Mouse (Mus musculus) liver, embryonic 16.5 days (tissue): ENCODE measurements around the gene Mylpf. TPM values are rescaled to one million over a fixed set of nuclear protein-coding genes. Genes with fewer than 3 reads are reported as not detected.

Source experiments
- ATAC-seq: fragments of 200-750 bp; cut with Nextera tagmentation; 2 replicates; pipeline ENCODE4 v1.8.0; 2017; ENCODE audit warnings: low read depth, mild to moderate bottlenecking, moderate number of reproducible peaks, moderate library complexity
- H3K27ac ChIP-seq: fragments of 300-500 bp; sonication (generic); 2 replicates; pipeline ENCODE4 v1.5.1; 2014; ENCODE audit warnings: mild to moderate bottlenecking, low read length
- H3K27me3 ChIP-seq: fragments of 300-500 bp; sonication (generic); 2 replicates; pipeline ENCODE4 v1.6.1; 2014; ENCODE audit warnings: low read depth, low read length, mixed read lengths; ENCODE audit not compliant: control insufficient read depth, insufficient read depth
- H3K36me3 ChIP-seq: fragments of 300-500 bp; sonication (generic); 2 replicates; pipeline ENCODE4 v1.6.1; 2014; ENCODE audit warnings: mild to moderate bottlenecking; ENCODE audit not compliant: control insufficient read depth, insufficient read depth
- H3K4me1 ChIP-seq: fragments of 300-500 bp; sonication (generic); 2 replicates; pipeline ENCODE4 v1.6.1; 2014; ENCODE audit warnings: low read depth, low read length, mixed read lengths; ENCODE audit not compliant: control insufficient read depth
- H3K4me2 ChIP-seq: fragments of 300-500 bp; sonication (generic); 2 replicates; pipeline ENCODE4 v1.6.1; 2014; ENCODE audit warnings: low read depth, low read length, mixed read lengths
- H3K4me3 ChIP-seq: fragments of 300-500 bp; sonication (generic); 2 replicates; pipeline ENCODE4 v1.5.1; 2014; ENCODE audit warnings: low read depth, mild to moderate bottlenecking, low read length
- H3K9ac ChIP-seq: fragments of 300-500 bp; sonication (generic); 2 replicates; pipeline ENCODE4 v1.6.1; 2014; ENCODE audit warnings: low read depth, low read length
- H3K9me3 ChIP-seq: fragments of 300-500 bp; sonication (generic); replicated peaks from 2 replicates; pipeline ENCODE4 v1.6.1; 2016; ENCODE audit warnings: low read length; ENCODE audit not compliant: control insufficient read depth
- WGBS: fragments of 180-500 bp; shearing (Covaris S2); extraction: QIAGEN DNeasy Blood & Tissue Kit; methylation state at CpG from one replicate; pipeline ENCODE4 v1.1.7; 2014; ENCODE audit not compliant: insufficient replicate concordance; 5-methylcytosine and 5-hydroxymethylcytosine counted together
- polyA plus RNA-seq: library from polyadenylated mRNA; unstranded; fragments of >200 nt; fragmentation: Nextera tagmentation; extraction: Ambion mirVana; gene quantifications from 2 replicates; pipeline ENCODE4 v1.2.1, GENCODE M21; 2015

Mylpf gene
- polyA plus RNA-seq, 1 experiment from 2014 or later = 92.3 TPM

DNA sequence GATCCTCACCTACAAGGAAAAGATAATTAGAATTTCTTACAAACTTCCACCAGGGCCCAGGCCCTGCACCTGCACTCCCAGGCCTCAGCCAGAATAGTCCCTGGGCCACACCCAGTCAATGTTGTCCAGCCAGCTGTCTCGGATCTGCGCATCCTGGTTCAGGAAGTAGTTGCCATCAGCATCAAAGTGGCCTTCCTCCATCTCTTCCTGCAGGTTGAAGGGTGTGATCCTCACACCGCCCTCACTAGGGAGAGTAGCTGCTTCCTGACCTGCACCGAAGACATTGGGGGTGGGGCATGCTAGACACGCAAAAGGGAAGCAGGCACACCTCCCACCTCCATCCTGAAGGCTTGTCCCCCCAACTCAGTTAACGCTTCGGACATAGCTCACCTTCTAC is 14.1 kb upstream of the Mylpf start:
- Histone ChIP-seq H3K9ac (peak overlapping the region; percentile 78), H3K4me2 (peak overlapping the region; percentile 95), H3K27ac (no peak overlapping the region), H3K36me3 (peaks cover 44% of the 10 kb centered on the region), H3K27me3 (no peaks in the 10 kb centered on the region), H3K9me3 (no peaks in the 10 kb centered on the region), H3K4me3 (peak overlapping the region; percentile 80), H3K4me1 (peaks cover 18% of the 10 kb centered on the region)
- 55% methylated on average over 7 of the region's 7 CpGs for WGBS
- no peak for ATAC-seq

DNA sequence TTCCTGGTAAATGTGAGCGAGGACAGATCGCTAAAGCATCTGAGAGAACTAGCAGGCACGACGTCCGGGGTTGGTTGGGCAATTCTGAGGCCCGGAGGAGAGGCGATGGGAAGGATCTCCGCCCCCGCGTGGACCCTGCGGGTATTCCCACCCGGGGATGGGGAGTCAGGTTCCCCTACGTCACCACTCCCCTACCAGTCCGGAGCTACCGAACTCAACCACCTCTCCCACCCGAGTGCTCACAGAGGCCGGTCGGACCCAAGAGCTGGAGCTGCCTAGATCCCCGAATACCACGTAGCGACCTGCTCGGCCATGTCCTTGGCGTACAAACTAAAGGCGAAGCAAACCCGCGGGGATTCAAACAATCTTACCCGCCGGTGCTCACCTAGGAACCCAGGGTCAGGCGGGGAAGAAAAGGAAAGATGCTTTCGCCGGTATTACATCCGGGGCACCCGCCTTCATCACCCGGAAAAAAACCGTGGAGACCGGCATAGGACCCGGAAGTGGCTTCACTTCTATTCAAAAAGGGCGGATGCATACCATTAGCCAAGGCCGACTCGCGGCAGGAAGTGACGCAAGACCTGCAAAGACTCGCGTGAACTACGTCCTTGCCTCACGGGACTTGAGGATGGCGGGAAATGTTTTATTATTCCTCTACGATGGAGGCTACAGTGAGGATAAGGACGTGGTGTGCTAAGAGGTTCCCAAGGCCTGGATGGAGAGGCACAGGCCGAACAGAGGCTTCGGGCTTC is 13.0 kb upstream of the Mylpf start, which contains the start of gene Cd2bp2:
Cd2bp2 (minus strand) TSS at position 507 of the 752 bp plus-strand sequence.
- WGBS = under 1% methylated on average over 51 of the region's 51 CpGs
- no peaks in the 10 kb centered on the region for H3K27me3 ChIP-seq
- ATAC-seq = peak; percentile 97
- H3K4me3 ChIP-seq = peak within 1 kb of the TSS; percentile 80
- no peaks in the 10 kb centered on the region for H3K9me3 ChIP-seq
- H3K9ac ChIP-seq = peak within 1 kb of the TSS; percentile 78
- H3K27ac ChIP-seq = peak within 1 kb of the TSS; percentile 84
- H3K36me3 ChIP-seq = peaks cover 53% of the 10 kb centered on the region
- H3K4me2 ChIP-seq = peak within 1 kb of the TSS; percentile 95
- H3K4me1 ChIP-seq = peaks cover 18% of the 10 kb centered on the region

DNA sequence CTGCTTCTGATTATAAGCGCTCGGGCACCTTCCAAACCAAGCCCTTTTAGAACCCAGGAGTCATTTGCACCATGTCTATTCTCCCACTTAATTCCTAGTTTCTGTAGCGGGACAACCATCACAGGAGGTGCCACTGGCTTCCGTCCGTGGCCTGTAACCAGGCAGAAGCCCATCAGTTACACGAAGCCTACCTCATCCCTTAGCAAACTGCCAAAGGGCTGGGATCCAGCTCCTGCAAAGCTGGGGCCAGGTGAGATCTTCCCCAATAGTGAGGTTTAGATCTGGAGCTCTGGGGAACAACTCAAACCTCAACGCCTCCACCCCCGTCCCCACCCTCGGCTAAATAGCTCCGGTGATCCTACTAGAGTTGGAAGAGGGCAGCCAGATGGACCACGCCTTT is 12.2 kb upstream of the Mylpf start:
- Histone ChIP-seq H3K9ac (peak overlapping the region; percentile 74), H3K4me2 (peak overlapping the region; percentile 95), H3K27ac (peak overlapping the region; percentile 84), H3K9me3 (no peaks in the 10 kb centered on the region), H3K27me3 (no peaks in the 10 kb centered on the region), H3K36me3 (peaks cover 55% of the 10 kb centered on the region), H3K4me3 (peak overlapping the region; percentile 80), H3K4me1 (peaks cover 18% of the 10 kb centered on the region)
- WGBS = 51% methylated on average over 11 of the region's 11 CpGs
- no peak for ATAC-seq

DNA sequence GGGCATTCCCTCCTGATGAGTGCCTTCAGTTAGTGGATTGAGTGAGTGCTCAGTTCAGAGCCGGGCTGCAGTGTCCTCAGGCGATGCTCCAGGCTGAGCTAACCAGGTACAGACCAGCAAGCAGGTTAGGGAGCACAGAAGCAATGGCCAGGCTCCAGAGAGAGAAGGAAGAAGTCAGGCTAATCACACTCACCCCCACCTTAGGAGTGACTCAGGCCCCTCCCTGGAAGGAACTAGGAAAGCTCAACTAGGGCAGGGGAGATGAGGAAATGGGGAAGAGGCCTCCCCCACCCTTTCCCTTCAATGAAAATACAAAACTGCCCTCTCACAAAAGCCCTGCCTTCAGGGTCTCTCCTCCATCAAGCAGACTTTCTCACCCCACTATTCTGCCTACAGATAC is 2.1 kb upstream of the Mylpf start:
- Histone ChIP-seq H3K4me1 (peaks cover 35% of the 10 kb centered on the region), H3K9ac (peak overlapping the region; percentile 97), H3K4me3 (peak overlapping the region; percentile 85), H3K36me3 (peaks cover 20% of the 10 kb centered on the region), H3K9me3 (no peaks in the 10 kb centered on the region), H3K27me3 (no peaks in the 10 kb centered on the region), H3K4me2 (peak overlapping the region; percentile 69), H3K27ac (peak overlapping the region; percentile 99)
- no peak for ATAC-seq
- 23% methylated on average over 2 of the region's 2 CpGs for WGBS

DNA sequence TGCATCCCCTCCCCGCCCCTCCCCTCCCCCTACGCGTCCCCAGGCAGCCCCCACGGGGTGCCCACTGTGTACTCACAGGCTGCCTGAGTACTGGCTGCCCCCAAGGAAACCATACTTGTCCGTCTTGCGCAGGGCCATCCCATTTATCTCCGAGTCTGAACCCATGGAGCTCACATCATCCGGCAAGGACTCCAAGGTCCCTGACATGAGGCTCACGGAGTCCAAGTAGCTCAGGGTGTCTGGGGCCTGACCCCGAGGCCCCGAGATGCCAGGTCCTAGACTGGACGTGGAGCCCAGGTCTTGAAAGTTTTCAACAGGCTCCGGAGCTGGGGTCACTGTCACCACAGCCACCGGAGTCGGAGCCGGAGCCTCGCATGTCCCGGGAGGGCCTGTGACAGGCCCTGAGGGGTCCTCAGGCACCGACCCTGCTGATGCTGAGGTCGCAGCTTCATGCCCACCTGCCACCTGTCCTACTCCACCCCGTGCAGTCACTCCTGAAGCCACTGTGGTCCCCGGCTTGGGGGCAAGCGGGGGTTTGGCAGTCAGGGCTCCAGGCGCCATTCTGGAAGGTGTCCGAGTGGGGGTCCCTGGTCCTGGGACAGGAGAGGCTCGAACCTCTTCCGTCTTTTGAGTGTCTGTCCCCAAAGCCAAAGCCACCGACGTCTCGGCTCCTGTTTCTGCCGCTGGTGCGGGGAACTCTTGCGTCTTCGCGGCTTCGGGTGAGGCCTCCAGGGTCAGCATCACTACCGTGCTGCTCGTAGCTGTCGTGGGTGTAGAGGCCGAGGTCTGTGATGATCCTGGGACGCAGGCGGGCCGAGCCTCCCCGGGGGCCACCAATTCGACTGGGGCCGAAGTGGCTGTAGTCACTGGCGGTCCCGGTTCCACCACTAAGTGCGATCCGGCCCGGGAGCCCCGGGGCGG is 1.1 kb upstream of the Mylpf start:
- Histone ChIP-seq H3K9ac (peak overlapping the region; percentile 97), H3K4me2 (peak overlapping the region; percentile 69), H3K36me3 (peaks cover 16% of the 10 kb centered on the region), H3K4me1 (peaks cover 35% of the 10 kb centered on the region), H3K9me3 (no peaks in the 10 kb centered on the region), H3K27me3 (no peaks in the 10 kb centered on the region), H3K27ac (peak overlapping the region; percentile 99), H3K4me3 (peak overlapping the region; percentile 85)
- ATAC-seq = no peak
- under 1% methylated on average over 53 of the region's 53 CpGs for WGBS

DNA sequence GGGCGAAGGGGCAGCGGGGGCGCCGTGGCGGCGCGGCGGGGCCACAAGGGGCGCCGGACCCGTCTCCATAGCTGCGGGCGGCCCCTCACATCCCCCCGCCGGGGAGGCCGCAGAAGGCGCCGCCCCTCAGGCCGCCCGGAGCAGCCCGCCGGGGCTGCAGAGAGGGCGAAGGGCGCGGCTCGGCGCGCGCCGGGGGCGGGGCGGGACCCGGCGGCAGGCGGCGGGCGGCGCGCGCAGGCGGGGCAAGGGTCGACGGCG is 466 bp upstream of the Mylpf start, which contains the start of gene Tbc1d10b:
Tbc1d10b (minus strand) TSS at position 174 of the 258 bp plus-strand sequence.
- WGBS = 2% methylated on average over 26 of the region's 44 CpGs
- no peaks in the 10 kb centered on the region for H3K9me3 ChIP-seq
- peak within 1 kb of the TSS; percentile 85 for H3K4me3 ChIP-seq
- peak within 1 kb of the TSS; percentile 99 for H3K27ac ChIP-seq
- ATAC-seq = peak; percentile 57
- peak within 1 kb of the TSS; percentile 97 for H3K9ac ChIP-seq
- H3K4me1 ChIP-seq = peaks cover 35% of the 10 kb centered on the region
- no peaks in the 10 kb centered on the region for H3K27me3 ChIP-seq
- peak within 1 kb of the TSS; percentile 69 for H3K4me2 ChIP-seq
- peaks cover 10% of the 10 kb centered on the region for H3K36me3 ChIP-seq

DNA sequence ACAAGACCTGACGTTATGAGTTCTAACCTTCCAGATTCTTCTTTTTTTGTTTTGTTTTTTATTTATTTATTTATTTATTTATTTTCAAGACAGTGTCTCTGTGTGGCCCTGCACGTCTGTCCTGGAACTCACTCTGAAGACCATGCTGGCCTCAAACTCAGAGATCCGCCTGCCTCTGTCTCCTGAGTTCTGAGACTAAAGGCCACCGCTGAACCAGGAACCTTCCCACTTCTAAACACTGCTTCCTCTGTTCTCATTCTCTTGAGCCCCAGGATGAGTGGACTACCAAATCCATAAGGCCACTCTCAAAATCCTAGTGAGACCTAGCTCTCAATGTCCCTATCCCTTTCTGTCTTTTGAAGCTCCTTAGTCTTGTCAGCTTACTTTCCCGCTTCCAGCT is 1.2 kb downstream of the Mylpf start:
- peak overlapping the region; percentile 85 for H3K4me3 ChIP-seq

DNA sequence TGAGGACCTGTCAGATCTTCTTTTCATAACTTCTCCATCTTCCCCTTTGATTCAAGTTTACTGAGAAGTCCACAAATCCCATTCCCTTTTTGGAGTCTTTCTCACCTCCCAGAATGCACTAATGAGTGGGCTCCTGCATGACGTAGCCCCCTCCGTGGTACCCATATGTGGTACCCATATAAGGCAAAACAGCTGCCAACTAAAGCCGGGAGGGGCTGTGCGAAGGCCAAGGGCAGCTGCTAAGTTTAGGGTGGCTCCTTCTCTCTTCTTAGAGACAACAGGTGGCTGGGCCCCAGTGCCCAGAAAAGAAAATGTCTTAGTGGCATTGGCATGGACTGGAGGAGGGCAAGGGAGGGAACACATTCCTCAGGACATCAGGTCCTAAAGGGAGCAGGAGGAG is 1.6 kb downstream of the Mylpf start:
- Histone ChIP-seq H3K27me3 (no peaks in the 10 kb centered on the region), H3K36me3 (no peaks in the 10 kb centered on the region), H3K9me3 (no peaks in the 10 kb centered on the region), H3K4me3 (no peak overlapping the region), H3K4me1 (peaks cover 33% of the 10 kb centered on the region), H3K9ac (peak overlapping the region; percentile 22; the same call in 1 of the 2 replicates), H3K27ac (peak overlapping the region; percentile 99), H3K4me2 (peak overlapping the region; percentile 69; the same call in 1 of the 2 replicates)
- 80% methylated on average over 4 of the region's 4 CpGs for WGBS
- no peak for ATAC-seq

More for the DNA sequence above, 1.2 kb downstream of the Mylpf start:
- Histone ChIP-seq H3K36me3 (peaks cover 3% of the 10 kb centered on the region; the same call in 1 of the 2 replicates), H3K9ac (peak overlapping the region; percentile 97), H3K4me1 (peaks cover 33% of the 10 kb centered on the region), H3K4me2 (peak overlapping the region; percentile 69), H3K27me3 (no peaks in the 10 kb centered on the region), H3K9me3 (no peaks in the 10 kb centered on the region), H3K27ac (peak overlapping the region; percentile 99)
- no peak for ATAC-seq
- WGBS = 65% methylated on average over 5 of the region's 5 CpGs
